Mouse (Mus musculus) embryonic facial prominence, embryonic 13.5 days (tissue): ENCODE results near the gene Olfr620. TPM values are rescaled to one million over a fixed set of nuclear protein-coding genes. Genes with fewer than 3 reads are reported as not detected.

ENCODE experiments used
- ATAC-seq: fragments of 200-750 bp; cut with Nextera tagmentation; 2 replicates; pipeline ENCODE4 v1.8.0; 2017; ENCODE audit warnings: low read depth; ENCODE audit not compliant: insufficient number of reproducible peaks, insufficient read depth, low FRiP score, low TSS enrichment
- H3K27ac ChIP-seq: fragments of 300-500 bp; sonication (generic); 2 replicates; pipeline ENCODE4 v1.5.1; 2015; ENCODE audit warnings: moderate library complexity, mild to moderate bottlenecking, inconsistent platforms
- H3K27me3 ChIP-seq: fragments of 300-500 bp; sonication (generic); 2 replicates; pipeline ENCODE4 v1.6.1; 2015; ENCODE audit warnings: mild to moderate bottlenecking, inconsistent platforms
- H3K36me3 ChIP-seq: fragments of 300-500 bp; sonication (generic); 2 replicates; pipeline ENCODE4 v1.6.1; 2015; ENCODE audit warnings: mild to moderate bottlenecking, inconsistent platforms
- H3K4me1 ChIP-seq: fragments of 300-500 bp; sonication (generic); 2 replicates; pipeline ENCODE4 v1.6.1; 2015; ENCODE audit warnings: inconsistent platforms
- H3K4me2 ChIP-seq: fragments of 300-500 bp; sonication (generic); 2 replicates; pipeline ENCODE4 v1.6.1; 2015; ENCODE audit warnings: moderate library complexity, mild to moderate bottlenecking, inconsistent platforms
- H3K4me3 ChIP-seq: fragments of 300-500 bp; sonication (generic); 2 replicates; pipeline ENCODE4 v1.5.1; 2015; ENCODE audit warnings: mild to moderate bottlenecking, inconsistent platforms
- H3K9ac ChIP-seq: fragments of 300-500 bp; sonication (generic); 2 replicates; pipeline ENCODE4 v1.6.1; 2015; ENCODE audit warnings: mild to moderate bottlenecking, inconsistent platforms
- H3K9me3 ChIP-seq: fragments of 300-500 bp; sonication (generic); 2 replicates; pipeline ENCODE4 v1.6.1; 2016; ENCODE audit warnings: inconsistent platforms
- WGBS: fragments of 180-500 bp; shearing (Covaris S2); methylation state at CpG from one replicate; pipeline ENCODE4 v1.1.7; 2015; ENCODE audit warnings: mixed read lengths; 5-methylcytosine and 5-hydroxymethylcytosine counted together
- polyA plus RNA-seq: library from polyadenylated mRNA; unstranded; fragments of >200 nt; fragmentation: Nextera tagmentation; extraction: Ambion mirVana; gene quantifications from 2 replicates; pipeline ENCODE4 v1.2.1, GENCODE M21; 2015

The Olfr620 gene
- polyA plus RNA-seq, result not detected in 2 replicates

- H3K36me3 ChIP-seq, result no peaks in the 10 kb centered on the region
- H3K4me1 ChIP-seq, result no peaks in the 10 kb centered on the region
- no peaks in the 10 kb centered on the region for H3K27me3 ChIP-seq
- H3K27ac ChIP-seq, result no peak within 1 kb of the TSS
- H3K4me2 ChIP-seq, result no peak within 1 kb of the TSS
- 74% methylated on average over 2 of the region's 2 CpGs for WGBS
- H3K9ac ChIP-seq, result no peak within 1 kb of the TSS
- H3K9me3 ChIP-seq, result no peaks in the 10 kb centered on the region
- ATAC-seq, result no peak
- H3K4me3 ChIP-seq, result no peak within 1 kb of the TSS
These were observed at the start of gene Olfr620 for GRCm38 (mm10) chr7:103612434-103612833. TSS of gene Olfr620 (minus strand) at chr7:103612534.

GRCm38 (mm10) chr7:103644070-103644469 is 31.7 kb upstream of the Olfr620 start:
- H3K4me1 ChIP-seq, result no peaks in the 10 kb centered on the region
- no peak overlapping the region for H3K4me3 ChIP-seq
- no peaks in the 10 kb centered on the region for H3K36me3 ChIP-seq
- 80% methylated on average over 4 of the region's 4 CpGs for WGBS
- H3K9me3 ChIP-seq, result no peaks in the 10 kb centered on the region
- no peak overlapping the region for H3K9ac ChIP-seq
- H3K27me3 ChIP-seq, result no peaks in the 10 kb centered on the region
- H3K4me2 ChIP-seq, result no peak overlapping the region
- no peak for ATAC-seq
- H3K27ac ChIP-seq, result no peak overlapping the region

- ATAC-seq, result no peak
- Histone ChIP-seq H3K27ac (no peak within 1 kb of the TSS), H3K4me3 (no peak within 1 kb of the TSS), H3K27me3 (no peaks in the 10 kb centered on the region), H3K36me3 (no peaks in the 10 kb centered on the region), H3K9ac (no peak within 1 kb of the TSS), H3K9me3 (no peaks in the 10 kb centered on the region), H3K4me2 (no peak within 1 kb of the TSS), H3K4me1 (no peaks in the 10 kb centered on the region)
- 77% methylated on average over 1 of the region's 1 CpGs for WGBS
These were observed 30.3 kb upstream of the Olfr620 start, which contains the start of gene Olfr622 for GRCm38 (mm10) chr7:103642602-103643001. TSS of gene Olfr622 (minus strand) at chr7:103642702.

GRCm38 (mm10) chr7:103636795-103637194 is 24.5 kb upstream of the Olfr620 start:
- no peaks in the 10 kb centered on the region for H3K27me3 ChIP-seq
- no peaks in the 10 kb centered on the region for H3K36me3 ChIP-seq
- no peak for ATAC-seq
- no peaks in the 10 kb centered on the region for H3K9me3 ChIP-seq
- no peaks in the 10 kb centered on the region for H3K4me1 ChIP-seq
- no peak overlapping the region for H3K4me2 ChIP-seq
- H3K27ac ChIP-seq, result no peak overlapping the region
- no peak overlapping the region for H3K4me3 ChIP-seq
- no peak overlapping the region for H3K9ac ChIP-seq

- H3K4me3 ChIP-seq, result no peak overlapping the region
- no peak overlapping the region for H3K9ac ChIP-seq
- no peak for ATAC-seq
- no peaks in the 10 kb centered on the region for H3K4me1 ChIP-seq
- no peak overlapping the region for H3K4me2 ChIP-seq
- no peaks in the 10 kb centered on the region for H3K9me3 ChIP-seq
- no peaks in the 10 kb centered on the region for H3K27me3 ChIP-seq
- H3K27ac ChIP-seq, result no peak overlapping the region
- no peaks in the 10 kb centered on the region for H3K36me3 ChIP-seq
- WGBS, result 86% methylated on average over 2 of the region's 2 CpGs
These were observed 4.9 kb downstream of the Olfr620 start for GRCm38 (mm10) chr7:103607425-103607824.

GRCm38 (mm10) chr7:103600275-103600674 is 12.1 kb downstream of the Olfr620 start, which contains the start of gene Olfr619:
TSS of gene Olfr619 (plus strand) at chr7:103600575.
- Histone ChIP-seq H3K27me3 (no peaks in the 10 kb centered on the region), H3K36me3 (no peaks in the 10 kb centered on the region), H3K27ac (no peak within 1 kb of the TSS), H3K9me3 (no peaks in the 10 kb centered on the region), H3K4me3 (no peak within 1 kb of the TSS), H3K4me1 (no peaks in the 10 kb centered on the region), H3K4me2 (no peak within 1 kb of the TSS), H3K9ac (no peak within 1 kb of the TSS)
- ATAC-seq, result no peak

GRCm38 (mm10) chr7:103589803-103590202 is 22.5 kb downstream of the Olfr620 start, which contains the start of gene Olfr618:
TSS of gene Olfr618 (plus strand) at chr7:103590103.
- no peak for ATAC-seq

GRCm38 (mm10) chr7:103572761-103573160 is 39.6 kb downstream of the Olfr620 start, which contains the start of gene Olfr617:
TSS of gene Olfr617 (plus strand) at chr7:103573061.
- Histone ChIP-seq H3K27ac (no peak within 1 kb of the TSS), H3K4me1 (no peaks in the 10 kb centered on the region), H3K27me3 (no peaks in the 10 kb centered on the region), H3K36me3 (no peaks in the 10 kb centered on the region), H3K4me3 (no peak within 1 kb of the TSS), H3K4me2 (no peak within 1 kb of the TSS), H3K9me3 (no peaks in the 10 kb centered on the region), H3K9ac (no peak within 1 kb of the TSS)
- ATAC-seq, result no peak
- WGBS, result 84% methylated on average over 1 of the region's 1 CpGs

More at GRCm38 (mm10) chr7:103589803-103590202, 22.5 kb downstream of the Olfr620 start, which contains the start of gene Olfr618:
- WGBS, result 55% methylated on average over 2 of the region's 2 CpGs
- Histone ChIP-seq H3K36me3 (no peaks in the 10 kb centered on the region), H3K9me3 (no peaks in the 10 kb centered on the region), H3K27me3 (no peaks in the 10 kb centered on the region), H3K4me2 (no peak within 1 kb of the TSS), H3K4me3 (no peak within 1 kb of the TSS), H3K9ac (no peak within 1 kb of the TSS), H3K27ac (no peak within 1 kb of the TSS), H3K4me1 (no peaks in the 10 kb centered on the region)

- Histone ChIP-seq H3K4me2 (no peak within 1 kb of the TSS), H3K9ac (no peak within 1 kb of the TSS), H3K4me3 (no peak within 1 kb of the TSS), H3K36me3 (no peaks in the 10 kb centered on the region), H3K27me3 (no peaks in the 10 kb centered on the region), H3K9me3 (no peaks in the 10 kb centered on the region), H3K4me1 (no peaks in the 10 kb centered on the region), H3K27ac (no peak within 1 kb of the TSS)
- WGBS, result 83% methylated on average over 3 of the region's 3 CpGs
- no peak for ATAC-seq
These were observed 43.3 kb downstream of the Olfr620 start, which contains the start of gene Olfr616 for GRCm38 (mm10) chr7:103569043-103569442. TSS of gene Olfr616 (minus strand) at chr7:103569143.

- H3K4me1 ChIP-seq, result no peaks in the 10 kb centered on the region
- no peak within 1 kb of the TSS for H3K4me2 ChIP-seq
- 78% methylated on average over 2 of the region's 2 CpGs for WGBS
- H3K9ac ChIP-seq, result no peak within 1 kb of the TSS
- no peak for ATAC-seq
- no peak within 1 kb of the TSS for H3K27ac ChIP-seq
- H3K27me3 ChIP-seq, result no peaks in the 10 kb centered on the region
- H3K4me3 ChIP-seq, result no peak within 1 kb of the TSS
- H3K36me3 ChIP-seq, result no peaks in the 10 kb centered on the region
- no peaks in the 10 kb centered on the region for H3K9me3 ChIP-seq
These were observed 56.6 kb downstream of the Olfr620 start, which contains the start of gene Olfr615 for GRCm38 (mm10) chr7:103555779-103556178. TSS of gene Olfr615 (plus strand) at chr7:103556079.
